Mouse (Mus musculus): ENCODE data around the gene Zfhx3.

The Zfhx3 gene

DNA sequence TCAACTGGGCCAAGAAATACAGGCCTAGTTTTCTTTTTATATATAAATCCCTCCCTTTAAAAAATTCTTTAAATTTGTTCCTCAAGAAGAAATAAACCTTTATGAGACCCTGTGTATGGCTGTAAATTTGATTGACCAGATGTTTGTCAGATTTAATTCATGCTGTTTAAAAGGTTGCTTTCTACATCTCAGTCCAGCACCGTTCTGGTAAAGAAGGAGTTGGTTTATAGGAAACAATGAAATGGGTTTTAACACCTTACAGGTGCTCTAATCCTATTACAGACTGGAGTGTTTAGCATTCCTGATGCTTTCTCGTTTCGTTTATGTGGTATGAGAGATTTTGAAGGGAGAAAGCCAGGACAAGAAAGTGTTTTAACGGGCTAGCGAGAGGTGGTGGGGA is 147.2 kb downstream of the Zfhx3 start:
- DNase-seq (ENCODE audit: extremely low read depth, low read depth) = no peak

DNA sequence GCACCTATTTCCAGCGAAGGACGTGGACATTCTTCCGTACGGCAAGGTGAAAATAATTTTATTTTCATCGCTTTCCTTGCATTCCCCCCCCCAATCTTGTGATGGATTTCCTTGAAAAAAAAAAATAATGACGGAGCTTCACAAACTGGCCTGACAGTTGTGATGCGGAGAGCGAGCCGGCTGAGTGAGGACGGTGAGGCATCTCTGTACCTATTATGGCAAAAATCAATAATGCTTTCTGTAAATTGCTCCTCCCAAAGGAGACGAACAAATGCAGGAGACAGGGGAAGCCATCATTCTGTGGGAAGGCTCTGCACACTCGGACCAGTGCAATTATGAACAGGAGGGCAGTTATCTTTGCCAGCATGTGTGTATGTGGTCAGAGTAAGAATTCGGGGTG is 156.2 kb downstream of the Zfhx3 start:
- no peak for DNase-seq (ENCODE audit: extremely low read depth, low read depth)

DNA sequence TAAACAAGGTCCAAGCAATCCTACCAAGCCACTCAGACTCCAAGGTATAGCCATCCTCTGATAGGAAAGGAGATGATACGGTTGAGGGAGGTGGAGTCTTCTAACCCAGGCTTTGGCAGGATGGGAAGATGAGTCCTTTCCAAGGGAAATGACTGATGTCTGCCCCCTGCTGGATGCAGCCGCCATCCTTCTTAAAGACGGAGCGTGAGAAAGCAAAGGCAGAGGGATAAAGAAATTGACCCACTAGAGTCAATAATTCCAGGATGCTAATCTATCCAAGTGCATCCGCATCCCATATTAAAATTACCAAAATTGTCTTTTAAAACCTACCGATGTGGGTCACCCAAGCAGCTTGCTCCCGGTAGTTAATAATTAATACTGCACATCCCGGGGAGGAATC is 158.7 kb downstream of the Zfhx3 start:
- no peak for DNase-seq (ENCODE audit: extremely low read depth, low read depth)

DNA sequence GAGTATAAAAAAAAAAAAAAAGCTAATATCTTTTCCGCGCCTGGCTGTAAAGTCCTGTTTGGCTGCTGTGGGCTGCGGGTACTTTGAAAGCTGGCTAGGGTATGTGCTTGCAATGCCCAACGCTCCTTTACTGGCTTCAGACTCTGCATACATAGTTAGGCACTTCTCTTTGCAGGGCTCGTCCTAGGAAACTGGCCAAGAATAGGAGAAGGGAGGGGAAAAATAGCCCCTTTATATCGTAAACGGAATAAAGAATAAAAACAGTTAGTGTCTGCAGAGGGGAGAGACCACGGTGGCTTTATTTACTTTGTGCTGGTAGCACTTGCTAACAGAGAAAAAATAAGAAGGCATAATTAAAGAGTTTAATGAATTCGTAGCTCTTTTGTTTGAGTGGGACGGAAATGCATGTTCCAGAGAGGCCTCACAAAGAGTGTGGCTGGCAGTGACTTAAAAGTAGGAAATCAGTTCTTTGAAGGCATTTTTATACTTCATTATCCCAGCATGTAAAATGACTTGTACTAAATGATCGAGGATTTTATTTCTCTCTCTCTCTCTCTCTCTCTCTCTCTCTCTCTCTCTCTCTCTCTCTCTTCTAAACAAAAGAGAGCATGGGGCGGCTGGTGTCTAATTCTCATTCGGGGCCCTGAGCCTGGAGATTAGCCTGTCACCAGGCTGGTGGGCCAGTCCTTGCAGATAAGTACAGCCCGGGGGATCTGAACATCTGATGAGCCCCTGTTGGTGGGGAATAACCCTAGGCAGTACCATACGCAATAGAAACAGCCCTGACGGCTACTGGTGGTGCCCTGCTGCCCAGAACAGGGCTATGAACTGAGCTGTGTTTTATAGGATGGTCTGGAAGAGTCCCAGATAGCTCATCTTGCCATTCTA is 159.8 kb downstream of the Zfhx3 start:
- no peak for DNase-seq (ENCODE audit: extremely low read depth, low read depth)

DNA sequence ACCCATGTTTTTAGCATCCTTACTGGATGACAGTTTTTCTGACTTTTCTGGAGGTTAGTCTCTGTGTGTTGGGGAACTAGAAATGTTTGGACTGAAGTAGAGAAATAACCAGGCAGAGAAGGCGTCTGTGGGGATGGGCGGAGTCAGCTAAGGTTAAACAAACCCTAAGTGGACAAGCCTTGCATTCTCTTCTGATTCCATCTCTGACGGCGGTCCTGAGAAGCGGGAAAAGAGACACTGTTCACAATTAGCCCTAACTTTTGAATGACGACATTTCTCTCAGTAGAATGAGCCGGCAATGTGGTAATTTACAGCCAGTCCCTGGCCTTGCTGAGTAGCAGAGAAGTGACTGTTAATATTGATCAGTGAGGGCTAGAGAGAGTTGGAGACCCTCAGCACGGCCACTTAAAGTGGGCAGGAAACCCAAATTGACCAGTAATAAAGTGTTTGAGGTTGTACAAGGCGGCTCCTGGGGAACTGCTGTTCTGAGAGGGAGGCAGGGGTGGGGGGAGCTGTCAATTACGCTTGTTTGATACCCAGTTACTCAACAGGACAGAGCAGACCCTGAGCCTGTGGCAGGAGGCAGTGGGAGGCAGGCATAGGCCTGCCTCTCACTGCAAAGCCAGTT is 162.1 kb downstream of the Zfhx3 start:
- DNase-seq (ENCODE audit: extremely low read depth, low read depth) = no peak

DNA sequence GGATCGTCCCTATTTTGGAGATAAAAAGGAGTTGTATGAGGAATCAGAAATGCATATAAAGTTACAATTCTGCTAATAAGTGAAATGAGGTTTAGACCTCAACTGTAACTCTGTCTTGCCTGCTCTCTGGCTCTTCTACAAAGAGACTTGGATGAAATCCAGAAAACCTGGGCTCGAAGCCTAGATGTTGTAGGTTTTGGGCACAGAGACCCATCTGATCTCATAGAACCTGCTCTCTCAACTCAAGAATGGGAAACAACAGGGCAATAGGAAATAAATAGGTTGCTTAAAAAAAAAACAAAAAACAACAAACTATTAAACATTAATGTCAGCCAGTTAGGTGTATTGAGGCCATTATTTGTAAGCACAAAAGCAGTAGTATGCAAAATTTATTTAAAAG is 182.6 kb downstream of the Zfhx3 start:
- DNase-seq (ENCODE audit: extremely low read depth, low read depth) = no peak

DNA sequence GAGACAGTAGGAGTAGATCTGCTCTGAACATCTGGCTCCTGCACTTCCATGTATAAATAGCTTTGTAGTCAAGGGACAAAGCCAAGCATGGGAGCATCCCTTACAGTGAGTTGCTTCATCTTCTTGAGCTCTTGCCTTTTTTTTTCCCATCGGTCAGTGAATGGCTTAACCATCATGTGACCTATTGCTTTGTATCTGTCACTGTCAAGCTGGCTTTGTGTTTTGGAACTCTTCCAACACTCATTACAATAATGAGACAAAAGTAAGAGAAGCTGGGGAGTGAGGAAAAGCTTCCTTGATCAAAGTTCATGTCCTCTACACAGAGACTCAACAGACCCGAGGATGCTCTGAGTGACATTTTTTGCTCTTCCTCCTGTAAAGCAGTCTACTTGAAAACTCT is 183.0 kb downstream of the Zfhx3 start:
- no peak for DNase-seq (ENCODE audit: extremely low read depth, low read depth)

DNA sequence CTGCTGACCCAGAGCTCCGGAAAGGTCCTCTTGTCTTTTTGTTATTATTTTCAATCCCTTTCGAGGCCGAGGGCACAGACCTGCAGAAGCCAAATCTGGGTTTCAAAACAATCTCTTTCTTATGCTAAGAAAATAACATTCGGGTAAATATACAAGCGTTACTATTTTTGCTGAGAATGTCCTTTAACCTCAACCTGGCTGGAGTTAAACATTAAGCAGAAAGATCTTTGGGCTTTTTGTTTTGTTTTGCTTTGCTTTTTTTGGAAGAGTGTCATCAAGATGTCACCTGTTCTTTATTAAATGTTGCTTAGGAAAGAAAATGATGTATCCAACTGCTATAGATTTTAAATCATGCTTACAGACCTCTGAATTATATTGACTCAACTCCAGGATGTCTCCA is 204.1 kb downstream of the Zfhx3 start:
- DNase-seq (ENCODE audit: extremely low read depth, low read depth) = no peak

DNA sequence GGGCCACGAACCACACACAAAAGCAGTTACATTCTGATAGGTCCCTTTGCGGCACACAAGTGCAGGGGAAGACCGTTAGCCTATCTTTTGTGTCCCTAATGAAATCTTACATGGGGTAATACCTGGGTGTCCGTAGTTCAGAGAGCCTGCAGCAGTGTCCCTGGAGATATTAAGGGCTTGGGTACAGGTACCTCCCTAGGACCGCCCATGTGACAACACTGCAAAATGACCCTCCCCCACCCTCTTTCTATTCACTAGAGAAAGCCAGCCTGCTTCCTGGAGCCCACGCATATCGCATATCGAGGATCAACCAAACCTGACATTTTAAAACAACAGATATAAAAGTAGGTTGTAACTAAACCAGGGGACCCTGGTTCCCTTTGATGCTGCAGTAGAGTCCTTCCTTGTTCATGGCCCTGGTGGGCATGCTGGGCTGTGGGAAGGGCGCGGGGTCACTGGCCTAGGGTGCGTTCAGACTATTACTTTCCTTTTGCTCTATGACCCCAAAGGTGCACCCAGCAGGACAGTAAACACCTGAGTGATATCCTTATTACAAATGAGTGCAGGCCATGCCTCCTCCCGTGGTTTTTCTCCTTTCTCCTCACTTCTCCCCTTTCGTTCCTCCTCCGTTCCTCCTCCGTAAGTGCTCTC is 206.3 kb downstream of the Zfhx3 start:
- no peak for DNase-seq (ENCODE audit: extremely low read depth, low read depth)

DNA sequence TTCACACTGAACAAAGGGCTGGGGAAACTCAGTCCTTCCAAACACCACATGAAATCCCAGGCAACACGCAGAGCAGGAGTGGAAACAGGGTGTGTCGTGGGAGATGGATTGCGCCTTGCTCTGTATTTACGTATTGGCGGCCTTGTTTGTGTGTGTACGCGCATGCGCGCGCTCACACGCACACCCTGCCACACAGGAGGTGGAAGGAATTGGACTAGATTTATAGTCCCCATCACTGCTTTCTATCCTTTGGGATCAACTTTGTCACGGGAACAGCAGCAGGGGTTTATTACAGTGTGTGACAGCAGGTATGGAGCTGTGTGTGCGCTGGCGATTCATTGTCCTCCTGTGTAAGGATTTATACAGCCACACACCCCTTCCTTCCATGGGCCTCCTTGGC is 228.4 kb downstream of the Zfhx3 start:
- DNase-seq (ENCODE audit: extremely low read depth, low read depth) = no peak

DNA sequence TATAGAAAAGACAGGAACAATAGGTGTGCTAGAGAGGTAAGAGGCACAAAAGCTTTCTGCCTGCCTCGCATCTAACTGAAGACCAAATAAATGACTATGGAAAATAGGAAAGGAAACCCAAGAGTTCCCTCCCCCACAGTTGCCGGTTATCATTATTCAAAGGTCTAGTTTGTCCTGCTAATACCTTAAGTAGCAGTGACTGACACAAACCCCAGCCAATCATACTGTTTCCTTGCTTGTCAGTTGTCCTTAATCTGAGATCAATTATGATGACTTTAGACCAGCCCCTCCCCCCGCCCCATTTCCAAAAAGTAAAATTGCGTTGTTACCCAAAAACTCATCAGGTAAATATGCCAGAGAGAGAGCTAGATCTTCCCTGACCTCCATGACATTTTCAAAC is 240.9 kb downstream of the Zfhx3 start:
- no peak for DNase-seq (ENCODE audit: extremely low read depth, low read depth)

DNA sequence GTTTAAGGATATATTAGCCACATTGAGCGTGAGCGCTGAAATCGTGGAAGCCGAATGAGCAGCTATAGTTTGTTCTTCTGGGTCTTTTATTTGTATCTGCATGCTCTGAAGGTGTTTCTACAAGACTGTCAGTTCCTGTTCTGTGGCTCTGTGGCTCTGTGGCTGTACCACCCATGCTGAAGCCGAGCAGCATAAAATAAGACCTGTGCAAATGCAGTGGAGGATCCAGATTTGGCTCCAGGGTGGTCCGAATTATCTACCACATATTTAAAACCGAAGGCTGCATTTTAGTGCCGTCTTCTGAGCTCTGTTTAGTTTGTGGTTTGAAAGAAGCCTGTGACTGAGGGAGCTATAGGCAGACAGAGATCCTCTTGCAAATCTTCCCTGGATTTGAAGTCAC is 241.5 kb downstream of the Zfhx3 start:
- DNase-seq (ENCODE audit: extremely low read depth, low read depth) = no peak

DNA sequence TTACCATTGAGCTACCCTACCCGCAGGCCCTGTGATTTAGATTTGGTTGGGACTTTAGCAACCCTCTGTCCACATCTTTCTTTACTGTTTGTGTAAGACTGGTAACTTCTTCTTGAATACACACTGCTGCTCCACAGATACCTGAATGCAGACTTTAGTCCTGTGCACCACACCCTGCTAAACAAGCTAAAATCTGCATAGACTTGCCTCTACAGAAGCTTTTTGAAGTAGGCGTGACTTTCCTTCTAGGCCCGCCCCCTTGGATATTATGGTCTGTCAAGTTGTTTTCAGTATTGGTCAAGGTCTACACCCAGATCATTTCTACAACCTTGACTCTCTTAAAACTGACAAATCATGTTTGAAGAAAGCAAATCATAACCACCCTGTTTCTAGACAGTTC is 243.8 kb downstream of the Zfhx3 start:
- DNase-seq (ENCODE audit: extremely low read depth, low read depth) = no peak

DNA sequence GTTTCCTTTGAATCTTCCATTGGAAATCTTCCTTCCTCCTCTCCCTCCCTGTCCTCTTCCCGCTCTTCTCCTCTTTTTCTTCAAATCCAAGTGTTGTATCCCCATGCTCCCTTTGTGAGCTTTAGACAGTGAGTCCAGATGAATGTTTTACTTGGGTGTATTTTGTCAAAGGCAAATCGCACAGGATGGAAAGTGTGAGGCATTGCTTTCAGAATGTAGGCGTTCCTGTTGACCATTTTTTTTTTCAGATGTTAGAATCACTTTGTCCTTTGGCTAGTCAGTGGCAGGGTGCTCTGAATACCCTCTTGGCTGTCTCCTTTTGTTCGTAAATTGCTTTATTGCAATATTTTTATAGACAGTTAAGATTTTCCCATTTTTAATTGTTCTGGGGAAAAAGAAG is 245.6 kb downstream of the Zfhx3 start:
- DNase-seq (ENCODE audit: extremely low read depth, low read depth) = no peak

DNA sequence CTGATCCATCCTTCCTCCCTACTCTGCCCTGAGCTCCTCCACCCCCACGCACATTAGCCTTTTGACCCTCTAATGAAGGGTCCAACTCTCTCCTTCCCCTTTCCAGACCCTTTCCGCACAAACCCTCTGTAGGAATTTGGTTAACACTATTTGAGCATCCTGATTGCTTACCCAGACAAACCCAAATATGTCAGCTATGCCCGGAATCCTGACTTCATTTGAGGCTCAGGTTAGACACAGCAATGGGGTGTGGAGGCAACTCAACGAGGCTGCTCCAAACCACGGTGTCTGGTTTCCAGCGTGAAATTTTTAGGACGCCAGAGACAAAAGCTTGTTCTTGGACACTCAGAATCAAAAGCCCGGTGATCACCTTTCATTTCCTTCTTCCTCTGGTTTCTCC is 252.1 kb downstream of the Zfhx3 start:
- no peak for DNase-seq (ENCODE audit: extremely low read depth, low read depth)

DNA sequence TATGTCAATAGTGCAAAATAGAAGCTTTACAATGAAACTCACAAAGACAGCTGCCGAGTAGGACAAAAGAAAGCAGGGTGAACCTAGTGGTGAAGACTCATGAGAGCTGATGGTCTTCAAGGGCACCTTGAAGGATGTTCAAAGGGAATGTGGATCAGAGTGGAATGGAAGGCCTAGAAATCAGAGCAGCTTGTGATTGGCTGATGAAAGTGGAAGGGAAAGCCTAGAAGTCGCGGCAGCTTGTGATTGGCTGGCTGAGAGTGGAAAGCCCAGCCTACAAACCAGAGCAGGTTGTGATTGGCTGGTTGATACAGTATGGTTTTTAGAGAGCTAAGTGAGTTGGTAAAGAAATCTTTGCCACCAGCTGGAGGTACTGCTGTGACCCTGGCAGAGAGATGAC is 272.6 kb downstream of the Zfhx3 start:
- no peak for DNase-seq (ENCODE audit: extremely low read depth, low read depth)

DNA sequence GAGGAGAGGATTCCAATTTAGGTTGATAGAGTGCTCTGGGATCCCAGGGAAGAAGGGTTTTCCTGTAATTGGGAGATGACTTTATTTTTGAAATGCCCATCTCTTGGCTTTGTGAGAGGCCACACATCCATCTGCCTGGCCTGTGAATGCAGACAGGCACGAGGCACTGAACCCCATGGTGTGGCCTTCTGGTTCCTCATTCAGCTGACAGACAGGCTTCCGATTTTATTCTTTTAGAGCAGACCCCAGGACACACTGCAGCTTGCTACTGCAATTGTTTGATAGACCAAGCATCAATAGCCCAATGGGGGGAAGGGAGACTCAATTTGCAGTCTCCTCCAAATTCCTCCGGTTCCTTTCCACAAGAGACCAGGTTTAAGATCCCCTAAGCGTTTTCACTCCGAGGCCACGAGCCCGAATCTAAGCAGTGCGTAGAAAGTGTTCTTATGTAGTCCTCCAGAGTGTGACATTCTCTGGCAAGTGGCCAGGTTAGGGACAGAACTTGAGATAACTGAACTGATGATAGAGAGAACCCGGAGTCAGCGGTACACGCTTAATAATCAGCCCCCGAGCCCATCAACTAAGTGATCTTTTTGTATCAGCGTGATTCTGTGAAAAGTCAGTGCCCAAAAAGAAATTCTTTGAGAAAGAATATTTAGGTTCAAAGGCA is 275.9 kb downstream of the Zfhx3 start:
- DNase-seq (ENCODE audit: extremely low read depth, low read depth) = no peak

DNA sequence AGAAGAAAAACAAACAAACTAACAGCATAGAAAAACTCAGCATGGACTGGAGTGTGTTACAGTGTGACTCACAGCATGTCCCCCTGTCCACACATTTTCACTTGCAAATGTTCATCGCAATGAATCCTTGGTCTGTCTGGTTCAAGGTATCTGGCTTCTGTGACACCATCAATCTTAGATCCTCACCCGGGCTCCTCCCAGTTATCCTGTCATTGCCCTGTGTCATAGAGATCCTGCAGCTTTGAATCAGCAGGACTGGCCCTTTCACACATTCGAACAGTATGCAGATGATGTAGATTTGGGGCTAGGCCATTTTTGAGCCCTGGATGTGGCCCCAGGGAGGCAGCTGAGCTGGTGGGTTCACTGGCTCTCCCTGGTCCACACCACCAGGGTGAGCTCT is 278.1 kb downstream of the Zfhx3 start:
- no peak for DNase-seq (ENCODE audit: extremely low read depth, low read depth)

DNA sequence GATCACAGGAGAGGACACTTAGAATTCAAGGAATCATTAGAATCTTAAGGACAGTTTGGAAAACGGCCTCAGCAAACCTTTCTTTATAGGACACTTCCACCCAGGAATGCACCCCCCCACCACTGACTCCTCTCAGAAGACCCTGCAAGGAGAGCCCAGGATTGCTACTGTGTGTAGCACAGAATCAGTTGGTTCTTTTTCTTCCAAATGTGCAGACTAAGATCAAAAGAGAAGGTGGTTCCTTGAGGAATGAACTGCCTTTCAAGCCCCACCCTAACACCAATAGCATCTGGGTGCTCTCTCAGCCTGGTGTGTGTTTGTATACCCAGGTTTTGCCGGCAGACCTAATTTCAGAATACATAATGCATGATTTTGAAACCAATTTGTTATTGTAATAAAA is 279.6 kb downstream of the Zfhx3 start:
- DNase-seq (ENCODE audit: extremely low read depth, low read depth) = no peak

DNA sequence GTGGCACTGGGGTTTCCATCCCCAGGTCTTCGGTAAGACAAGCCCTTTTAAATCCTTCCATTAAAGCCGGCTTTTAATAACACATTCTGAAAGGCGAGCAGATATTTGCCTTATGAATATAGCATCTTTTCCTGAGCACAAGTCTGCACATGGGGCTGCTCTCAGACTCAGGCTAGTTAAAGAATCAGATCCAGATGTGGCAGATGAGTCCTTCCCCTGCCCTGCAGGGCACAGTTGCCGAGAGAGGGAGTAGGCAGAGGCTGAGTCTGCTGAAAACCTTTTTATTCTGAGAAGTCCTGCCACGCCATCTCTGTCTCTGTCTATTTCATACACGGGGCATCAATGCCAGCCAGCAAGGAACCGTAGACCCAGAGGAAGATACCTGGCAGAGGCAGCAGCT is 289.9 kb downstream of the Zfhx3 start:
- DNase-seq (ENCODE audit: extremely low read depth, low read depth) = no peak

DNA sequence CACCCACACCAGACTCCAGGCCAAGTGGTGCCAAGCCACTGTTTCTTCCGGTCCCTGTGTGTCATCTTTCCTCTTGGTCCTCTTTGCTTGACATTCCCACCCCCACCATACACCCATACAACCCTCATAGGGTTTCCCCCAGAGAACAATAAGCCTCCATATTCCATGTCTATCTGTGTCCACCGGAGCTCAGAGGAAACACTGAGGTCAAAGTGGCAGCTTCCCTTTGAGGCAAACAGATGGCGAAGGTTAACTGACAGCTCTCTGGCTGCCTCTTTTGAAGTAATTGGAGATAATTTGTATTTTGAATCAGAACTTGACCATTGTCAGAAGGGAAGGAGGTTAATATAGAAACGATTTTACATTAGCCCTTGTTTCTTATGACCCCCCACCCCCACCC is 292.0 kb downstream of the Zfhx3 start:
- no peak for DNase-seq (ENCODE audit: extremely low read depth, low read depth)

DNA sequence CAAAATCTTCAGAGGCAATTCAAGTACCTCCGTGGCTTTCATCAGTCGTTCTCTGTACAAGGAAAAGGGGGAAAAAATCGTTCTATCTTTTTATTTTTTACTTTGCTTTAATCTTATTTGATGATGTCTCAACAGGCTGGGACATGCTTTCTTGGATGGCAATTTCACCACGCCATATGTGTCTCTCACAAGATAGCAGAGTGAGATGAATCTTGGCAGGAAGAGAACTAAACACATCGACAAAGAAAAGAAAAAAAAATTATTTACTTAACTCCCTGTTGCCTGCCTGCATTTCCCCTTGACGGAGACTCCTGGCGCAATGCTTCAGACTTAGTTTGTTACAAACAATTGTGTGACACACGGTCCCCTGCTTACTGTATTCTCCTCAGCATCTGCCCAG is 294.3 kb downstream of the Zfhx3 start:
- DNase-seq (ENCODE audit: extremely low read depth, low read depth) = no peak
